Mouse (Mus musculus) small intestine, adult 2 months (tissue): ENCODE data around the gene Cyp3a11.
"Not testable (repeated sequence)": the region's sequence is repeated elsewhere in the genome, so short reads cannot be mapped to it uniquely, and the experiment has no call there.

Experiments used
- CTCF ChIP-seq: fragments of 200-500 bp; IDR thresholded peaks from 2 replicates; pipeline ENCODE4 v1.5.1; 2012; ENCODE audit warnings: low read depth, mild to moderate bottlenecking, control low read depth, inconsistent platforms, low read length, moderate library complexity, mixed read lengths; ENCODE audit not compliant: insufficient replicate concordance, insufficient read length; ENCODE audit errors: extremely low read depth
- POLR2A ChIP-seq: fragments of 200-500 bp; IDR thresholded peaks from 2 replicates; pipeline ENCODE4 v1.6.1; 2012; ENCODE audit warnings: low read depth, mild to moderate bottlenecking, control low read depth, inconsistent platforms, low read length, moderate library complexity

DNA sequence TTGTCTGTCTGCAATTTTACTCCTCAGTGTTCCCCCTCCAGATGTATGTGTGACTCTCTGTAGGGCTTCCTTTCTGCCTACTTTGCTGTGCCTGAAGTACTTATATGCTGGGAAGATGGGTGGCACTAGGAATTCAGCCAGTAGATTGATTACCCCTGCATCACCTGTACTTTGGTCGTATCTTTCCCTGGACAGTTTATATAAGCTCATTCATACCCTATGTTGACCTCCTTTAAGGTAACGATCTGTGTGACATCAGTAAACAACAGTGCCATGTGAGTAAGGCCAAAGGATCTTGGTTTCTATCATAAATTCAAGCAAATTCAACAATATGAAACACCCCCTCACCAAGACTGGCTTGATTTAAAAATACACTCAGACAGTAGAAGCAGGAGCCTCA is 74.0 kb downstream of the Cyp3a11 start, which contains the start of gene Cyp3a44:
- not testable (repeated sequence) for TF ChIP-seq POLR2A, CTCF
